Mouse (Mus musculus) bone marrow macrophage, adult 2 months (primary cell): ENCODE results near the gene Mettl7a2. TPM values are rescaled to one million over a fixed set of nuclear protein-coding genes. Genes with fewer than 3 reads are reported as not detected.

ENCODE experiments used
- H3K27ac ChIP-seq: 2 replicates; pipeline ENCODE4 v1.5.1; 2012; ENCODE audit warnings: low read depth, low read length; ENCODE audit not compliant: insufficient read depth
- H3K4me1 ChIP-seq: 2 replicates; pipeline ENCODE4 v1.6.1; 2012; ENCODE audit warnings: low read length; ENCODE audit not compliant: control insufficient read depth, insufficient read depth
- H3K4me3 ChIP-seq: 2 replicates; pipeline ENCODE4 v1.5.1; 2012; ENCODE audit warnings: mild to moderate bottlenecking, low read length, moderate library complexity; ENCODE audit not compliant: insufficient read depth
- CTCF ChIP-seq: IDR thresholded peaks from 2 replicates; pipeline ENCODE4 v1.5.1; 2012; ENCODE audit warnings: low read depth, mild to moderate bottlenecking, low read length, moderate library complexity
- POLR2A ChIP-seq: IDR thresholded peaks from 2 replicates; pipeline ENCODE4 v1.6.1; 2012; ENCODE audit warnings: mild to moderate bottlenecking, low read depth, low read length, borderline replicate concordance
- polyA plus RNA-seq: library from polyadenylated mRNA; stranded (reverse); fragments of >200 nt; gene quantifications from 2 replicates; pipeline ENCODE4 v1.2.4, GENCODE M21; 2012; ENCODE audit not compliant: missing spikeins, insufficient read depth, insufficient read length

Gene Mettl7a2
- polyA plus RNA-seq, 1 experiment = not detected

GRCm38 (mm10) chr15:100400592-100401250 lies 47.7 kb downstream of the Mettl7a2 start:
- Histone ChIP-seq H3K4me3 (no peak overlapping the region), H3K4me1 (peaks cover 14% of the 10 kb centered on the region), H3K27ac (no peak overlapping the region)
- TF ChIP-seq POLR2A = no peak

- H3K27ac ChIP-seq = no peak overlapping the region
- H3K4me3 ChIP-seq = no peak overlapping the region
- TF ChIP-seq CTCF (no peak), POLR2A (no peak)
- H3K4me1 ChIP-seq = peaks cover 20% of the 10 kb centered on the region
Observed at GRCm38 (mm10) chr15:100401811-100402210, 48.8 kb downstream of the Mettl7a2 start.

DNA sequence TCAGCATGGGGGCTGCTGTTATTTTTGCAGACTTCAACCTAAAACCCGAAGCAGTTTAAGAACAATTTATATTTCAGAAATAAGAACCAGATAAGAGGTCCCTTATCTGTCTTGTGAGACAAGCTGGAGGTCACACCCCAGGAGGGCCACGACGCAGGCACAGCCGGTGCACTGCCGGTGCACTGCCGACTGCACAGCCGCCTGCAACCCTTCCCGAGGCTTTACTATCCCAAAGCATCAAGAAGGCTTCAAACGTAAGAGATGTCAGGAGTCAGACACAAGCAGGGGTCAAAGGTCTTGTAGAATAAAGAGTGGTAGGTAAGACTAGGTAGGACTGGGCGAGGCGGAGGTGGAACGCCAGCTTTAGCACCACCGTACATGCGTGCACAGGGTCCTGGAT lies 49.3 kb downstream of the Mettl7a2 start:
- peaks cover 20% of the 10 kb centered on the region for H3K4me1 ChIP-seq
- no peak overlapping the region for H3K27ac ChIP-seq
- TF ChIP-seq CTCF = no peak
- TF ChIP-seq POLR2A = no peak
- H3K4me3 ChIP-seq = no peak overlapping the region

DNA sequence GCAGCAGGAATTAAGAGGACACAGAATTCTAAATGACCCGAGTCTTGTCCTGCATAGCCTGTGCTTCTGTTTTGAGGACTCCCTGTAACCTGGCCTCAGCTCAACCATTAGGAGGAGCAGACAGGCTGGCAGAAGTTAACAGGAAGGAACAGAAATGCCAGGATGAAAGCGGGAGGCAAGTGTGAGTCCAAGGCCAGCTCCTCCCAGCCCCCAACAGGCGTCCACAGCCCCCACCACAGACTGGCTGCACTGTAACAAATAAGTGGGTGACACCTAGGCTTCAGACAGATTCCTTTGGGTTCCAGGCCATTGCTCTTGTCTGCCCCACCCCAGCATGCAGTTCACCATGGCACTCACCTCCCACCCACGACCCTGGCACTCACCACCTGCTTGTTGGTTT lies 49.8 kb downstream of the Mettl7a2 start:
- TF ChIP-seq CTCF (no peak), POLR2A (no peak)
- Histone ChIP-seq H3K27ac (peak overlapping the region; percentile 36), H3K4me3 (no peak overlapping the region), H3K4me1 (peaks cover 20% of the 10 kb centered on the region)

GRCm38 (mm10) chr15:100403318-100404000 lies 50.5 kb downstream of the Mettl7a2 start:
- H3K4me1 ChIP-seq = peaks cover 20% of the 10 kb centered on the region

DNA sequence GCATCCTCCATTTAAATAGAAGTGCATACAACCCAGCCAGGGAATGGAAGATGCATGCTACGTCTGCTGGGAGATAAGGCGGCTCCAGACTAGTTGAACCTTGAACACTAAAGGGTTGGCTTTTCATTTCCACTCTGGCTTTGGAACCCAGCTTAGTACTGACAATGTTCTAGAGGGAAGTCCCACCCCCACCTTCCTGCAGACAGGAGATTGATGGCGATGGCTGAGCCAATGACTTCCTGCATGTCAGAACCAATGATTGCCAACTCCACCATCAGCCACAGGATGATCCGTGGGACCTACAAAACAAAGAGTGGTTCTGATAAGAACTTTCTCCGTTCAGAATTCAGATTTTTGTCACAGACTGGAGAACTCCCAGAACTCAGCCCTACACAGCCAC lies 53.1 kb downstream of the Mettl7a2 start:
- TF ChIP-seq POLR2A (no peak), CTCF (no peak)
- no peak overlapping the region for H3K4me3 ChIP-seq
- peaks cover 26% of the 10 kb centered on the region for H3K4me1 ChIP-seq
- H3K27ac ChIP-seq = 0 out of 2 replicates have a peak overlapping the region, but pooled peaks have one; percentile 1

More at GRCm38 (mm10) chr15:100403318-100404000, 50.5 kb downstream of the Mettl7a2 start:
- peak overlapping the region; percentile 36 for H3K27ac ChIP-seq
- no peak overlapping the region for H3K4me3 ChIP-seq
- TF ChIP-seq CTCF = no peak
- TF ChIP-seq POLR2A = no peak

DNA sequence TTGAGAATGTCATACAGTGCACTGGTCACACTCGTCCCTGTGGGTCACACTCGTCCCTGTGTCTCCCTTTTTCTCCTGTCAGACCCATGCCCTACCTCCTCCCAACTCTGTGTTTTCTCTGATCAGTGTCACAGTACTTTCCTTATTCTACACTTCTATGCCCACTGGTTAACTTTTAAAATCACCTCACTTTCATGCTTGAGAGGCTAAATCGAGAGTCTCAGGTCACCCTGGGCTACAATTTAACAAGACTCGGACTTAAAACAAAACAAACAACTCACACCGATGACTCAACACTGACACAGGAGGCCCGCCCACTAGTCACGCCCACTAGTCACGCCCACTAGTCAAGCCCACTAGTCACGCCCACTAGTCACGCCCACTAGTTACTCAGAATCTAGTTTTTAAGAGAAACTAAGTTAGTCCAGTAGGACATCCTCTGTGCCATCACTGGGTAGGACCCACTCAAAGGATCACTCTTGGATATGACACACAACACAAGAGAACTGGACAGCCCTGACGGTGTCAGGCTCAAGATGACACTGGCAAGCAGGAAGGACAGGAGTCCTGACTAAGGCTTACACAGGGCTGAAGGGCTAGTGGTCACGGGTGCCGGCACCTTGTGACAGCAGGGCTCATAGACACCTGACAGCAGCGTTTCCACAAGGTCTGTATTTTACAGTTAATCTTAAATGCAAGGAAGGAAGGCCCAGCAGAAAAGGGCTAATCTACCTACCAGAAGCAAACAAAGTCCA lies 58.1 kb downstream of the Mettl7a2 start:
- H3K4me1 ChIP-seq = peaks cover 36% of the 10 kb centered on the region
- H3K4me3 ChIP-seq = no peak overlapping the region
- TF ChIP-seq POLR2A (no peak), CTCF (no peak)
- H3K27ac ChIP-seq = peak overlapping the region; percentile 23

Other genes starting within 250 kb of the Mettl7a2 start
- gene Atf1, start 125.4 kb upstream of the Mettl7a2 start, polyA plus RNA-seq = 51.1 and 54.6 TPM in 2 replicates
- gene Tmprss12, start 72.4 kb upstream of the Mettl7a2 start, polyA plus RNA-seq = not detected in 2 replicates
- 43.3 and 46.4 TPM in 2 replicates for gene Mettl7a1, start 49.1 kb upstream of the Mettl7a2 start, polyA plus RNA-seq
- not detected in 2 replicates for gene Mettl7a3, start 18.3 kb upstream of the Mettl7a2 start, polyA plus RNA-seq
- not detected in 2 replicates for gene Methig1, start 51 bp upstream of the Mettl7a2 start, polyA plus RNA-seq
- not detected in 2 replicates for gene Higd1c, start 11.3 kb downstream of the Mettl7a2 start, polyA plus RNA-seq
- gene Gm5475, start 68.9 kb downstream of the Mettl7a2 start, polyA plus RNA-seq = not detected in 2 replicates
- 64.3 and 68.0 TPM in 2 replicates for gene Slc11a2, start 71.9 kb downstream of the Mettl7a2 start, polyA plus RNA-seq
- 41.7 and 45.7 TPM in 2 replicates for gene Letmd1, start 115.8 kb downstream of the Mettl7a2 start, polyA plus RNA-seq
- 2.2 and 2.8 TPM in 2 replicates for gene Csrnp2, start 142.3 kb downstream of the Mettl7a2 start, polyA plus RNA-seq
- gene Tfcp2, start 198.8 kb downstream of the Mettl7a2 start, polyA plus RNA-seq = 9.4 and 10.2 TPM in 2 replicates
- 23.4 and 27.0 TPM in 2 replicates for gene Pou6f1, start 246.8 kb downstream of the Mettl7a2 start, polyA plus RNA-seq